Mouse (Mus musculus) lung, postnatal 14 days (tissue): Measurements from ENCODE around the gene Rheb.
"Not testable (repeated sequence)": the region's sequence is repeated elsewhere in the genome, so short reads cannot be mapped to it uniquely, and the experiment has no call there.

Experiments used
- DNase-seq: peaks from one replicate; pipeline ENCODE4 v3.0.0; 2021

Gene Rheb

DNA sequence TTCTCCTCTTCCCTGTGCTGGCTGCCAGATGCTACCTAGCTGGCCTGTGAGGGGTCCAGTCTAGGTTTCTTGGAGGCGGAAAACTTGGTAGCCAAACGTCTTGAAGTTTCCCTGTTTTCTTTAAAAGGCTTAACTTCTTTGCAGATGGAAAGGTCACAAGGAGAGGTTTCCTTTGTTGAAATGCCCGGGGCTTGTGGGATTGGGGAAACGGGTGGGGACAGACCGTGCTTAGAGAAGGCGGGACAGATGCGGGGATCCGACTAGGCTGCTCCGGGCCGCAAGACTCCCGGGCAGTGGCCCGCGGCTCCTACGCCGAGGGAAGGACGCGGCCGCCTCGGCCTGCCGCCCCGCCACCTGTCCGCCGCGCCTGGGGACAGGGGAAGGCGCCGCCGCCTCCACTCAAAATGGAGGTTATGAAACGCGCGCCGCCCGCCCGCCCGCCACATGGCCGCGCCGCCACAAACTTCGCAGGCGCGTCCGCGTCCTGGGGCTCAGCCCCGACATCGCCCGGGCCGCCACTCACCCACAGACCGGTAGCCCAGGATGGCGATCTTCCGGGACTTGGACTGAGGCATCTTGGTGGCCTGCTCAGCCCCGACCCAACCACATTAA is 656 bp downstream of the Rheb start:
- DNase-seq = peak; percentile 46

DNA sequence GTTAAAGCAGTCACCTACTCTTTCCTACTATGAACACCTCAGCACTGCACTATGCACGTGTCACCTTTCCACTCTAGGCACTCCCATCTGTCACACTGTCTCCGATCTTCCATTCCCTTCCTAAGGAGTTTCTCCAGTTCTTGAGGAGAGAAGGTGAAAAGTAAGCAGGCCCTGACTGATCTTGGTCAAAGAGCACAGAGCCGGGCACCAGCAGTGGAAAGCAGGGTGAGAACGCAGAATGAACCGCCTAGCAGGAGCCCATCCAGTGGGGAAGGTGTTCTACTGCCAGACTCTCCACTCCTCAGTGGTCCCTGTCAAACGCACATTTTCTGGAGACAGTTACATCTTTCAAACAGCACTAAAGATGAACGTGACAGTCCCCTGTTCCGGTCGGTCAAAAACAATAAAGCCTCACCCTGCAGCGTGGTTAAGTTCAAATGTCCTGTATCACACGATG is 1.4 kb downstream of the Rheb start:
- no peak for DNase-seq

DNA sequence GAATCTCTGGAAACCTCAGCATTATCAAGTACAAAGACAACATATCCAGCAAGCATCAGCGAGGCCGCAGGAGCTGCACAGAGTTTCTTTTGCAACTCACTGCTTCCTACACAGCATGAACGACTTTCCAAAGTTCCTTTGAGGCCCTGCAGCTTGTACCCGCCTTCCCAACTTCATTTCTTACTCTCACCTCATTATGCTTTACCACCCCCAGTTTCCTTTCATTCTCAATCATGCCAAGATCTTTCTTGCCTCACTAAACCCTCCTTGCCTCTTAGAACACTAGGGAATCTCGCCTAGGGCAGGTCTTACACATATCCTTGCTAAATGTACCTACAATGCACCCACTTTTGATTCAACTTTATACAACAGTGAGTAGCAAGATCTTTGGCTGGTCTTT is 7.9 kb downstream of the Rheb start:
- no peak for DNase-seq

DNA sequence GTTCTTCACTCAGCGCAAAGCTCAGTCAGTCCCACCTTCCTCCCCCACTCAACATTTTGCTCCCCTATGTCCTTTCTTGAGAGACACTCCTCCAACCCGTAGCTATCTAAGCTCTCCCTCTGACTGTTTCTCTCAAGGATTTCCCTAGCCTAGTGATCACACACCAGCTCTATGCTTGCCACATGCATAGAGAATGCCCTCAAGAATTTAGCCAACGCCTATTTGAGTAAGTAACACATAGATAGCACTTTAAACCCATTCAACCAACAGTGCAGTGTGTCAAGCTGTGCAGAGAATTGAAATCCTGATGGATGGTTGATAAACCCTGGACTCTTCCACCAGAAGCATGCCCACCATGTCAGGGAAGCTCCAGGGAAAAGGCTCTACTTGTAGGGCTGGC is 10.5 kb downstream of the Rheb start:
- no peak for DNase-seq

DNA sequence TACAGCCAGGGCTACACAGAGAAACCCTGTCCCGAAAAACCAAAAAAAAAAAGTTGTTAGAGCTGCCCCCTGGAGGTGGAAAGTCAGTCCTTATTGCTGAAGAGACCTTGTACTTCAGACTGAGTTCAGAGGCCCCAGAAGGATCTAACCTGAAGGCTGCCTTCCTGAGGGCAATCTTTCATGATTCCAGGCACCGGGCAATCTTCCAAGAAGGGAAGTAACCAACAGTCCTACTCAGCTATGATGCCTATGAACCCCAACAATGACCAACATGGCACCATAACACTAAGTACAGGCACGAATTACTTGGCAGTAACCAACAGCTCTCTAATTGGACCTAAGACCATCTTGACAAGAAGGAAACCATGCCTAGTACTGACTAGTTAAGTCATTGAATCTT is 14.0 kb downstream of the Rheb start:
- no peak for DNase-seq

DNA sequence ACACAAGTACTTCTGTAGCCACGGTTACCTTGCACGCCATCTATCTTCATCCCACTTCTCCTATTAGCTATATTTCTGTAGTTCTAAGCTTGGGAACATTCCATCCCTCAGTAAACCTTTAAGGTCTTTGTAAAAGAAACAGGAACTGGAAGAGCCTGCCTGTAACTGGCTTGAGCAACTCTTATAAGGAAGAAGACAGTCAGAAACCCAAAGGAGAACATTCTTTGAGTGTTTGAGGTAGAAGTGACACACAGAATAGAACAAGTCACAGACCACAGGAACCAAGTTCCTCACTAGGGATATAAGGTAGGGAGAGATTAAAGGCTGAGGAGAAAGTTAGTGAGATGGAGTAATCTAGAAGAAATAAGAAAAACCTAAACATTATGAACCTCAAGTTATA is 15.3 kb downstream of the Rheb start:
- no peak for DNase-seq

DNA sequence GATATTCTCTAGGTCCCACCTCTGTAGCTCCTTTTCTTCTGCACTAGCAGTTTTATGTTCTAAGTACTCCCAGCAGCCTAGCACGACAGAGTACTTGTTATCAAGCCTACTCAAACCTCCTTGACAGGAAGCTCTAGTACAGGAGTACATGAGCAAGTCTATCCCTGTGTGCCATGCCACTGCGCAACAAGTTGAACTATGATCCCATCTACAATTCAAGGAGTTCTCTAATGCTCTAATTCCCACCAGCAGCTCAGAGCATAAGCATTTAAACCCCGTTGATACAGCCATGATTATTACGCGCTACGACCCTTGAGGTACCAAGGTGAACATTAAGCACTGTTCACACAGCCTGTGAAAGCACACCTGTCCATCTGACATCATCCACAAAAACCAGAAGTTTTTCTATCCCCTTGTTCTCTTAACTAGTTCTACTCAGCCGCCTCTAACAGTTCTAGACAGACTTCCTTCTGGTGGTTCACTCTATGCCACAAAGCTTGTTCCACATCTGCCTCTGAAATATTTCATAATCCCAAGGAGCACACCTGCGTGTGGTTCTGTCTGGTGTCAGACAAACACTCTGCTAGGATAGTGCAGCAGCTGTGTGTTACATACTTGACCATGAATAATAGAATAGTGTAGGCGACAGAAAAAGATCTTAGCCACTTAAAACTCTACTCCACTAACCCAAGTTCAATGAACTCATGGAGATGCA is 16.2 kb downstream of the Rheb start:
- no peak for DNase-seq

DNA sequence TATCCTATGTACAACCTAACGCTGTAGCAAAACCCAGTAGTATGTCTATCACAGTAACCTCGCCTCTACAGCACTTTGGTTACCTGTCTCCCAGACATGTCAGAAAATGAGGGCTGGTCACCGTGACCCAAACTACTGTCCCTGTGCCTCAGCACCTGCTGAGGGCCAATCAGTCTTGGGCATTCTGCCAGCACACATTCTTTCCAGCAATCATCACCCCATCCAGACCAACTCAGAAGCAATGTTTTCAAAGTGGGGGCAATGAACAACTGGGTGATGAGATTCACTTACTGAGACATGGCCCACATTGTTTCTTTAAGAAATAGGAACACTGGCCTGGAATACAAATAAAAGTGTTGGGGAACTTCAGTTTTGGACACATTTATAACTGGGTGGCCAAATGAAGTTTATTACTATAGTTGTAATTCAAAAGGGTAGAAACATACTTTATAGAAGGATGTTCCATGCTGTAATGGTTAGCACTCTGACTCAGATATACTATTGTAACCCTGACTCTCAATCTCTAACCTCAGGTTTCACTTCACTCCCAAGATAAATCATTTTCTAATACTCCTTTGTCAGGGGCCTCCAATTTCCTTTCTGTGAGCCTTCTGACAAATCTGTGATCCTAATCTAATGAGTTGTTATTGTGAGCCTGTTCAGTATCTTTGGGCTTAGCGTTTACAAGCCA is 16.9 kb downstream of the Rheb start:
- DNase-seq = peak; percentile 32

DNA sequence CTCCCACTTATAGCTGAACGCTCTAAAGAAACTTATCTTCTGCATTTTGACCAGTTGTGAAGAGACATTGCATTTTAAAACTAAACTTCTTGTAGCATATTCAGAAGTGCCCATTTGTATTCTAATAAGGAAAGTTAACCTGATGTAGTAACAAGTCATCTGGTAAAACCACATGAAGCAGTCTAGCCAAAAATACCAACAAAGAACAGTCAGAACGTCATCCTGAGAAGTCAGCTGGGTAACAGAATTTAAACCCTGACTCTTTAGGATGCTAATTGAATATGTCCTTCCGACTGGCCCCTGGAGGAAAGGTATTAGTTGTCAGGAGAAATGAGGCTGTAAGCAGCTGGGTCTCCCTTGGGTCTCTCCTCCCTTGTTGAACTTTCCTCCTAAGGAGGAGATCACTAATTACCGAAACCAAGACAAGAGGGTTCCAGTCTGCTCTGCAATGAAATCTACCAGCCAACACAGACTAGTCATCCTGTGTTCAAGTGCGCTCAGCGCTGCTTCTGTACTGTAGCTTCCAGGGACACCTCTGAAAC is 18.5 kb downstream of the Rheb start:
- no peak for DNase-seq

DNA sequence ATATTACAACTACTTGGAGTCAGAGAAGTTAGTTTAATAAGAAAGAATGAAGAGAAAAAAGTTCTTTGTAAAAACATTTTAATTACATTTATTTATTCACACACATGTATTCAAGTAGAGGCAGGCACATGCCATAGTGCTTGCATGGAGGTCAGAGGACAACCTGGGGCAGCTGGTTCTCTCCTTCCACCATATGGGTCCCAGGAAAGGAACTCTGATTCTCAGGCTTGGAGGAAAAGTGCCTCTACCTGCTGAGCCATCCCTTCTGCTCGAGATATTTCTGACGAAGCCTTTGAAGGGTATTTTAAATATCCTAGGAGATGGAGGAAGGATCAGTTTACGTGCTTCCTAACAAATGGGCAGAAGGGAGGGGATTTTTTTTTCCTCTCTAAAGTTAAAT is 19.6 kb downstream of the Rheb start:
- no peak for DNase-seq

DNA sequence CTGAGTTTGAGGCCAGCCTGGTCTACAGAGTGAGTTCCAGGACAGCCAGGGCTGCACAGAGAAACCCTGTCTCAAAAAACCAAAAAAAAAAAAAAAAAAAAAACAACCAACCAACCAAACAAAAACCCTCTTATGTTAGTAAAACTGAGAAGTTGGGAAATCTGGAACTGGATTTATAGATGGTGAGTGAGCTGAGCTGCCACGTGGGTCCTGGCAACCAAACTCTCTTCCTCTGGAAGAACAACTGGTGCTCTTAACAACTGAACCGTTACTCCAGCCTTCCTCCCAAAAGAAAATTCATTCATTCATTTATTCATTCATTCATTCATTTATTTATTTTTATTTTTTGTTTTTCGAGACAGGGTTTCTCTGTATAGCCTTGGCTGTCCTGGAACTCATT is 20.2 kb downstream of the Rheb start:
- not testable (repeated sequence) for DNase-seq

DNA sequence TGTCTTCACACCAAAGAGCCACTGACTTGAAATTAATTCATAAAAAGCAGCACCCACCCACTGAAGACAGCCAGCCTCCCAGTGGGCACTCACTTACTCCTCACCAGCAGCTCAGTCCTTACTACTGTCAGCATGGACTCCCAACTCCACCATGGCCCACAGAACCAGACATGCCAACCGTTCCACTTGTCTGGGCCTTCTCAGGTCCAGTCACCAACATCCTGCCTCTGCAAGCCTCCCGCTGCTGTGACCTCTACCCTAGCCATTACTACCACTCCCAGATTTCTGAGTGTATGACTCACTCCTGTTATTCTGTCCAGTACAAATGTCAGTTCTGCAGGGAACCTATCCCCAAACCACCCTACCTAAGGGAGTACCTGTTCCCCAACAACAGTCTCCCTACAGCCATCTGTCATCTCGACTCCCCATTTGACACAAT is 21.0 kb downstream of the Rheb start:
- DNase-seq = no peak

DNA sequence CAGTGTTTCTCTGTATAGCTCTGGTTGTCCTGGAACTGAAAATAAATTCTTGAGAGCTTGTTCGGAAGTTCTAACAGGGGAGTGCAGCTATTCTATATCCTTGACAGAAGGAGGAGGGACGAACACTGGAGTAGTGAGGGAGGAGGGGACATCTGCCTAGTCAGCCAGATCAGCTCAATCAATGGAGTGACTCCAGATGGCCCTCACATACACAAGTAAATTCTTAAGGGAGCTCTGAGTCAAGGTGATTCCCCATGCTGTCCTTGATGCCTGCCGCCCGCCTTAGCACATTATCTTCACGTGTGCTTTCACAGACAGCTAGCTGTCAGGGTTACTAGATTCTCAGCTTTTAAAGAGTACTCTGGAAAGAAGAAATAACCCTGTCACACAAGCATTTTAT is 21.8 kb downstream of the Rheb start:
- no peak for DNase-seq

DNA sequence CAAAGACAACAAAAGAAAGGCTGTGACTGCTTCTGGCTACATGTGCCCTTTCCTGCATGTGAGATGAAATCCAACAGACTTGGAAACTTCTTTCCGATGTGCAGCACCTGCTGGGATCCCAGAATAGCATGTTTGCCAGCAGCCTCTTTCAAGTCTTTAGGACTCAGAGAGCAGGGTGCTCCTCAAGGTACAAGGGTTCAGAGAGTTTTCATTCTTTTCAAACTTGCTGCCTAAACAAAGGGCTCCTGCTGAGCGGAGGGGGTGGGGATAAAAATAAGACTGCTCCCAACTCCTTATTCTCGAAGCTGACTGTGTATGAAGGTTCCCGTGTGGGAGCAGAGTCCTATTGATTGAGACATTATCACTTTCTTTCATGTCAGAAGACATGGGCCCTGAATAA is 25.2 kb downstream of the Rheb start:
- DNase-seq = no peak

DNA sequence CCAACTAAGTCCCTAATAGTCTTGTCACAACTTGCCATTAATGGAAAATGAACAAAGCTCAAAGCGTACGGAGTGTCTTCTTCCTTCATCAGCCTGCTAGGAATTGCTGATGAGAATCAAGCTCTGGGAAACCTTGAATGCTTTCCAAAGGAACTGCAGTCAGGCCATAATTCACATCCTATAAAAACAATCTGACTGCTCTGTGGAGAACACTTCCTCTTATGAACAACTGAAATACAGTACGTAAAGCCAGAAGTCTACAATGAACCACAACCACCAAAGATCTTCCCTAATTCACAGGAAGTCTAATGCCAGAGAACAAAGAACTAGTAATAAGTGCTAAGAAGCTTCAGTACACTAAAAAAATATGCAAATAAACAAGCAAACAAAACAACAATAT is 28.5 kb downstream of the Rheb start:
- DNase-seq = no peak

DNA sequence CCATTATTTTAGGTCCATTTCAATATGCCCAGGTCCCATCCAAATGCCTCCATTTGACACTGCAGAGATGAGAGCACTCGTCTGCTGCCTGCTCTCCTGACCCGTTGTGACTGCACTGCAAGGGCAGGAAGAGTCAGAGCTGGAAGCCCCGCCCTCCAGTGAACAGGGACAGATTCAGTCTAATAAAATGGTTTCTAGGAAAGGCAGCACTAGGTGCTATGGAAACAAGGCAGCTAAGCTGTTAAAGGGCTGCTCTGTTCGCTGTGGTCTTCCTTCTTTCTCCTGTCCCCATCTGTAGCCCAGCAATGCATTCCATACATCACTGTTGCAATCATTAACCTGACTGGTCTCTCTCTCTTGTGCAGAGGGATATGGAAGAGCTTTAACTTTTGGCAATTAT is 29.4 kb downstream of the Rheb start:
- no peak for DNase-seq

DNA sequence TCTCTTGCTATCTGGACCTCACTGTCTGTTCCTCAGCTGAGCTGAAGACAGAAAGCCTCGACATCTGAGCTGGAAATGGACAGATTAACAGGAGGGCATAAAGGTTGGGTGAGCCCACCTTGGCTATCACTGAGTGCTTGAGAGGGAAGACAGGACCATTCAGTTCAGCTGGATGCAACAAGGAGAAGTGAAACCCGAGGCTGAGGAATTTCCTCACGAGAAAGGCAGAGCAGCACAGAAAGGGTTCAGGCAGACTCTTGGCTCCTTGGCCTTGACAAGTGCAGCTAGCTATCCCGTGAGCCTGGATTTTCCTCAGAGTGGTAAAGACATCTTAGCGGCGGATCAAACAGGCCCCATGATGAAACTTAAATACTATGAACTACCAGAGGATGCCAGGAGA is 37.2 kb downstream of the Rheb start:
- no peak for DNase-seq

DNA sequence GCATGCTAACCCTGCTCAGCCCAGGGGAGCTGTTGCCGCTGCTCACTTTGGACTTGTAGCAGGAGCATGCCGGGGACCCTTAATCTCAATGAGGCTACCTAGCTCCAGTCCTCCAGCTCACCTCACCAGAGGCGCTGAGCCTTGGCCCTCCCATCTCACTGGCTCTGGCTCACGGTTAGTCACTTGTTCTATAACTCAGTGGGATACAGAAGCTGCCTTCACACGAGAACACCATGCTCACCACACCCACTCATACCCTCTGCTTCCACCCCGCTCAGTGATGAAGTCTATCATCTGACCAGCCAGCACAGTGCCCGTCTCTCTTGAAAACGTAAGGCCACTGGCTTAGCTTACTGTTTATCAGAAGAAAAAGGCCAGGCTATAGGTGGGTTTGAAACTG is 37.8 kb downstream of the Rheb start:
- no peak for DNase-seq

DNA sequence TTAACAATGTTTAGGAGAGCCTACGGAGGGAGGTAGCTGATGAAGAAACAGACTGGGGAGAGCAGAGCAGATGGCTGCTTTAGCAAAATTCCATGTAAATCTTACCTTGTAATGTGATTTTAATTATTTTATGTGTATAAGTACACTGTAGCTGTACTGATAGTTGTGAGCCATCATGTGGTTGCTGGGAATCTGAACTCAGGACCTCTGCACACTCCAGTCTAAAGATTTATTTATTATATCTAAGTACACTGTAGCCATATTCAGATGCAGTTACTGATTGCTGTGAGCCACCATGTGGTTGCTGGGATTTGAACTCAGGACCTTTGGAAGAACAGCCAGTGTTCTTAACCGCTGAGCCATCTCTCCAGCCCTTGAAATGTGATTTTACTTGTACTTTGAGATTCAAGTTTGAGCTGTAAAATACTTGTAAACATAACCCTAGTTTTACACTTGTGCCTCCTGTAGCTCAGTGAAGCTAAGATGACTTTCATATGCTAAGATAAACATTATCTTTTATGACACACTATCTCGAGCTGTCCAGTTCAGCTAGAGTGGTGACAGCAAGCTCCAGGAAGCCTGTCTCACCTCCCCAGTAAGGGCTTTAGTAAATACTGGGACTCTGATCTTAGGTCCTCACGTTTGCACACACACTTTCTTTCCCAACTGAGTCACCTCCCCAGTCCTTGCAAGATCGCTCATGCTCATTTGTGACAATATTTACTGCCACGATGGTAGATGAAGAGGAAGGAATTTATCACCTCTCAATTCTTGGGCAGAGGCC is 40.4 kb downstream of the Rheb start:
- DNase-seq = no peak

DNA sequence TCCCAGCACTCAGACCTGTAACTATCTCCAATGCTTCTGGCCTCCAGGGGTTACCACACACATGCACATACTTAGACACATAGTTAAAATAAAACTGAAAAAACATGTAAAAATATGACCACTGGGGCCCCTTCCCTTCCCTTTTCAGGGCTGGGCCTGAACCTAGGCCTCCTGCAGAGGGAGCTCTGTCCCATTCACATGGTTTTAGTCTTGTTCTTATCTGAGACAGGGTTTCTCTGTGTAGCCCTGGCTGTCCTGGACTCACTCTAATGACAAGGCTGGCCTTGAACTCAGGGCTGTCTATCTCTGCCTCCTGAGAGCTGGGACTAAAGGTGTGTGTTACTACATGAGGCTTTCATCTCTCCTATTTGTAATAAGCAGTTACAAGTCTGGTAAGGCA is 42.0 kb downstream of the Rheb start:
- no peak for DNase-seq

DNA sequence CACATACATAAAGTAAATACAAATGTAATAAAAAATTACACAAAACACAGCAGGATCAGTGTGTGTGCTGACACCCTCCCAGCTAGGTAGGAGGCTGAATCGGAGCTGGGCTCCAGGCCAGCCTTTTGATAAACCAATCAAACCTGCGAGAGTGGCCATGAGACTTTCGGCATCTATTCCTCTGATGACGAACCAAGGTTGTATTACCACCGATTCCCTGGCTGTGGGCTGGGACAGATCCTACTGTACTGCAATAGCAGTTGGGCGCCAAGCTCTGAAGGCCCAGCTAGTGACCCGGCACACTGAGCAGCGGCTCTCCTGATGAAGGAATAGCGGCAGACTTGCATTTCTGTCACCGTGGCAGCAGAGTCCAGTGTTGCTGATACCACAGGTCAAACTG is 43.8 kb downstream of the Rheb start:
- no peak for DNase-seq

DNA sequence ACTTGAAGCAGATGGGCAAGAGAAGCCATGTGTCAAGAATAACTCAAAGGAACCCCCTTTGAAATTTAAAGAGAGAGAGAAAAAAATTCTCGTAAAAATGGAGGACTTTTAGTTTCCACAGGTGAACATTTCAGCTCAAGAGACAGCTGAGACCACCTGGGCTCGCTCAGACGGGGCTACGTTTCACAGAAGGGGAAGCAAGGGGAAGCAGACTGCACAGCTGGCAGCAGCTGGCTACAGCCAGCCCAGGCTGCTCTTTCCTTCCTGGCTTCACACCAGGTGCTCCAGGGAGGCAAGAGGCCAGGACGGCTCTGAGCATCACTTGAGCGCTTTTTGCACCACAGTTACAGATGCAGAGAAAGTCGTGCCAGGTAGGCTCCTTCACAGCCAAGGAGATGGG is 44.6 kb downstream of the Rheb start:
- DNase-seq = no peak

DNA sequence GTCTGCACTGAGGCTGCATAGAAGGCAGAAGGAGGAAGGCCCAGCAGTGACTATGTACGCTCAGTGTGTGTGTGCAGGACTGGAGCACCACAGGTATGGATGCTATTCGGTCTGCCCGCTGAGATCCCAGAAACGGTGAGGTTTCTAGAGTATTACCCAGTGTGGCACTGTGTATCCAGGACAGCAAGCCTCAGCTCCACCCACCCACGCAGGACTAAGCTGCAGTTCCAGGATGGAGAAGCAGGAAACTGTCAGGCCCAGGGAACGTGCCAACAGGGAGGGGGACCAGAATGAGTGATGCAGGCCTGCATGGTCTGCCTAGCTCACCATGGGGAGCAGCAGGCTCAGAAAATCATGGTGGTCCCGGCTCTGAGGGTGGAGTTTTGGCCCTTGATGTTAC is 49.5 kb downstream of the Rheb start:
- DNase-seq = no peak
